Mouse (Mus musculus) spleen, adult 12 weeks (tissue): Measurements from ENCODE around the gene Ang4.
"Not testable (repeated sequence)": the region's sequence is repeated elsewhere in the genome, so short reads cannot be mapped to it uniquely, and the experiment has no call there.

ENCODE experiments used
- DNase-seq: peaks from one replicate; pipeline ENCODE4 v3.0.0; 2022; ENCODE audit warnings: low spot score

Ang4 gene

DNA sequence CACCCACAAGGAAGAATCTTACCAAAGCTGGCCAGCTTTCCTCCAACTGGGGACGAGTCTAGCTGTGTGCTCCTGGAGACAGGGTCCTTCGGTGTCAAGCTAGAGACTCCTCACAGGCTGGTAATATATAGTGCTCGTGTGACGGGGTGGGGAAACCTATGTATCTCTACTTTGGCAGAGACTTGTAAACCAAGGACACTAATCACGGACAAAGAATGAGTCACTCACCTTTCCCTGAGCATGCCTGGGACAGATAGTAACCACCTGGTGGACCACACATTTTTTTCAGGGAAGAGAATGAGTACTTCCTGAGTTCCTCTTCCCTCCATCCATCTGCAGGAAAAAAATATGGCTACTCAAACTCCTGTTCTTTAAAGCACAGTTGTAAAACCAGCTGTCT, at the start of gene Ang4:
Gene Ang4, minus strand, starts transcription at position 101 of the 400 bp plus-strand sequence.
- DNase-seq, result no peak

GRCm38 (mm10) chr14:51799746-51800145, 26.4 kb upstream of the Ang4 start, which contains the start of gene AY358078:
Gene AY358078, plus strand, starts transcription at chr14:51800046.
- DNase-seq, result no peak

DNA sequence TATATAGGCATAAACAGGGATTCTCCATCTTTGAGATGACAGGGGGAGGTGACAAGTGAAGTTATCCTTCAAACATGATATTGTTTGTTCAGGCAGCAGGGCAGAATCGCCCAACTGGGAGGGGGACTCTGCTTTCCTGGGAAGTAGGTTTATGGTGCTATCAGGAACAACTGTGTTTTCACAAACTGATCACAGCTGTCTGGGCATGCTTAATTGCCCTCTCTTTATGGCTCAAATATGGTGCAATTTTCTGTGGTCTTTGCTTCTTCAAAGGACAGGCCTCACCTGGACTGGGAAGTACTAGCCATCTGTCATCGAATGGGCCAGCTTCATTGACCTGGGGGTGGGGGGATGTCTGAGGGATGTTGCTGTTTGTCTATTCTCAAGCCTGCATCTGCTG, 20.7 kb upstream of the Ang4 start:
- no peak for DNase-seq

DNA sequence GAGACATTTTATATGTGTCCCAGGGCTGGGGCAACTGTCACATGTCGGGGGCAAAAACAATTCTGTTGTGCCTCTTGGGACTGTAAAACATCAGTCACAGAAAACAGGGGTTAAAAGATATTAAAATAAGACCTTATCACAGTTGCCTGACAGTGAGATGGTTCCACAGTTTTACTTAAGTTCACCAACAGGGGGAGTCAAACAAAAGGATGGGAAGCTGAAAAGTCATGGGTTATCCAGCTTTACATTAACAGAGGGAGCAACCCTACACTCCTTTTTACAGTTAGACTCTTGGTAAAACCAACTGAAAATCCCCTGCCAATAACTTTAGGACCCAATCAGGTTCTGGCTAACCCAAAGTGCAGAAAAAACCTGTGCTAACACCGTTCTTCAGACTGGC, 15.8 kb upstream of the Ang4 start:
- no peak for DNase-seq

DNA sequence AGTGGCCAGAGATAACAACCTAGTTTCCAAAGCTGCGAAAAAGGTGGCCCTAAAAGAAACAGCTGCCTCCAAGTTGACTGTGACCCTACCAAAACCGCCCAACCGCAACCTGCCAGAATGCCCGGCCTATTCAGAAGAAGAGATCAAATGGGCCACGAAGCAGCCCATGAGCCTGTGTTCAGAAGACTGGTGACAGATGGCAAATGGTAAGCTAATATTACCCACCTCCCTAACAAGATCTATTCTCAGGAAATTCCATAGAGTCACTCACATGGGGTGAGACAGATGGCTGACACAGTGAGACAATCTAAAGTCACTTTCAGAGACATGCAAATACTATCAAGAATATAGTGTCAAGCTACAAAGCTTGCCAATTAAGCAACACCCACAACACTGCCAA, 13.7 kb upstream of the Ang4 start:
- DNase-seq, result no peak

- DNase-seq, result no peak
Measured at GRCm38 (mm10) chr14:51786335-51786734, 12.9 kb upstream of the Ang4 start.

DNA sequence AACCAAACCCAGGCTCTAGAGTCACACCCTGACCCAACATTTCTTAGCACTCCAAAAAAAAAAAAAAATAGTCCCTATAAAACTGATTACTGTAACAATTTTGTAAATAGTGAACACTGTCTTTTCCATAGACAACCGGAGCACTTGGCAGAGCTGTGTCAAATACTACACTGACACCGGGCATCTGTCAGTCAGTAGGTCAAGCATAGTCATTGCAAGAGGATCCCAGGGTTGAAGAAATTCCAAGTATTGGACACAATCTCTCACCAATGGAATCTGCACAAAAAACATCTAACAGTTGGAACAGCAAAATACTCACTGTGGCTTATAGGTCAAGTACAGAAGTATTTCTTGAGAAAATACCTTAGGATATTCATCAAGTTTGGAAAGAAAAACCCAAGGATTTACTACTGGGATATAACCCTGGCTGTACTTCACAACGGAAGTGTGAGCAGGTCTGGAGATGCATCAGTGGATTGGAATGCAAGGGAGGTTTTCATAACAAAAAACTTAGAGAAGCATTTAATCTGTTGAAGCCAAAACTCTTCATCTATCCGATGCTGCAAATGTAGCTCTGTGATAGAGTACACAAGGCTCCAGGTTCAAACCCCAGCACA, 5.6 kb upstream of the Ang4 start:
- DNase-seq, result no peak

- no peak for DNase-seq
Measured at GRCm38 (mm10) chr14:51777791-51778190, 4.4 kb upstream of the Ang4 start.

DNA sequence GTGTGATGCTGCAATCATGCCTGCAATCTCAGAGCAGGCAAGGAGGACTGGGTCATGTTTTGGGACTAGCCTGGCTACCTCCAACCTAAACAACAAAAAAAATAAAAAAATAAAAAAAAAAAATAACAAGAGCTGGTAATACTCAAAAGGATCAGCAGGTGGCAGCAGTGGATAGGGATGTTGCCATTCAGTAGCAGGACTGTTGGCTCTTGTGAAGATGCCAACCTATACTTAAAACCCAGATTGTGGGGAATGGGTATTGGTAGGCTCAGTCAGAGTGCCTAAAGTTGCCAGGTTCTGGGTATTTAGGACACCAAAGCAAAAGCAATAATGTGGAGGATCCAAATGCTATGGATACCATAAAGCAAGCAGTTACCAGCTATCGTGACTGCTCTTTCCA, 2.0 kb downstream of the Ang4 start:
- not testable (repeated sequence) for DNase-seq

GRCm38 (mm10) chr14:51755944-51756343, 17.4 kb downstream of the Ang4 start:
- no peak for DNase-seq

- DNase-seq, result no peak
Measured at GRCm38 (mm10) chr14:51740347-51741170, 32.8 kb downstream of the Ang4 start.

- no peak for DNase-seq
Measured at GRCm38 (mm10) chr14:51739150-51739993, 34.0 kb downstream of the Ang4 start.

GRCm38 (mm10) chr14:51738411-51739149, 34.8 kb downstream of the Ang4 start:
- DNase-seq, result no peak

GRCm38 (mm10) chr14:51737967-51738366, 35.4 kb downstream of the Ang4 start:
- DNase-seq, result no peak

- no peak for DNase-seq
Measured at GRCm38 (mm10) chr14:51717083-51717482, 56.3 kb downstream of the Ang4 start, which contains the start of gene Gm5800. Gene Gm5800, minus strand, starts transcription at chr14:51717183.
